Mouse (Mus musculus): ENCODE data around the gene Fam53b.

- TF ChIP-seq CTCF (IDR thresholded peaks at IDR 0.05; ENCODE audit: low read depth, low read length) (no peak), POLR2A (IDR thresholded peaks at IDR 0.05; ENCODE audit: borderline replicate concordance, low read depth, low read length) (no peak)
Observed at GRCm38 (mm10) chr7:132699639-132700038, 114.0 kb downstream of the Fam53b start.
